Comparison of ENCODE assay signal across 13 mouse cellular contexts in the genomic region with DNA sequence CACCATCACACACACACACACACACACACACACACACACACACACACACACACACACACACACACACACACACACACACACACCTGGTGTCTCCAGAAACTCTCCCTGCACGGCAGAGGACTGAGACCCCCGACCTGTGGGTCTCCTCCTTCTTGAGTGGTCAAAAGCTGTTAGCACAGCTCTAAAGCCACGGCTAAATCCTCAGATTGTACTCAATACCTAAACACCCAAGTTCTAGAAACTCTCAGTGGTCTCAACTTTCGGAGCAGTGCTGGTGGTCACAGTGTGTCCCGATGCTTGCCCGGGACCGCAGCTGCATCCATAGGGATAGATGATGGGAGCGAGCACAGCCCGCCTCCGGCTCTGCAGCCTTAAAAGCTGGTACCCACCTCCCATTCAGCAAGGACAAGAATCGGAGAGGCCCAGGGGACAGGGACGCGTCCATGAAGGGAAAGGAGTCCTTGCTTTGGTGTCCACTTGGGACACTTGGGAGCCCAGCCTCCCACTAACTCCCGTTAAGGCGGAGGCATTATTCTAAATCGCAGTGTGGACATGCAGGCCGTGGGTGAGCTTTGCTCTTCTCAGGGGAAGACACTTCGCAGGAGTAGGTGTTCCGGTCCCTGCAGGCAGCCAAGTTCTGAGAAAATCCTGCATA. TPM values are rescaled to one million over a fixed set of nuclear protein-coding genes. Genes with fewer than 3 reads are reported as not detected.
DNase-seq lines count a peak whose midpoint lies in the region; ATAC-seq and TF ChIP-seq lines count a peak whose summit lies in the region.
"Had no signal": no experiment of that assay in that cellular context is flagged by ENCODE, and none has a peak within 500 bp of the region (broad histone marks: within the 10 kb centered on the region; RNA-seq: fewer than 3 reads in every experiment).

No protein-coding gene starts in this region.

- no peak for ATAC-seq in hindbrain, embryonic 11.5 days (ENCODE audit: low FRiP score)
- ATAC-seq in midbrain, postnatal 0 days (ENCODE audit: low FRiP score): no peak

- peak; percentile 25 for DNase-seq in gastrocnemius, adult 2 months
- DNase-seq in gastrocnemius, postnatal 4 days (ENCODE audit: low spot score in 2 of 2): no peak
- peak; percentile 45 for DNase-seq in brain, adult 2 months (ENCODE audit: low read depth, low spot score)
- peak; percentile 70 for DNase-seq in hindbrain, embryonic 11.5 days (ENCODE audit: low spot score)
- DNase-seq in midbrain, postnatal 0 days (ENCODE audit: low spot score): peak; percentile 5
- DNase-seq in T-cell, adult 2 months (ENCODE audit: low spot score): no peak
- DNase-seq in layer of hippocampus, adult 8-10 months (ENCODE audit: low spot score in 2 of 2): no peak
- no peak for DNase-seq in spleen, adult 12 weeks (ENCODE audit: low spot score)
- DNase-seq: adrenal gland, postnatal 14 days; thymus, adult 18-20 months had no signal

- intact Hi-C loops in gastrocnemius, adult 2 months (cut with DNase I): loop anchor here (10.0 kb wide), 1 partner anchor 166 kb away; no protein-coding TSS in a partner anchor

- no peak overlapping the region for H3K27ac ChIP-seq in gastrocnemius, adult 2 months
- peak overlapping the region; percentile 91 for H3K27ac ChIP-seq in hindbrain, embryonic 11.5 days (ENCODE audit: low read depth, low read length)
- no peak overlapping the region for H3K27ac ChIP-seq in midbrain, postnatal 0 days (ENCODE audit: low read depth, low read length)

- H3K36me3 ChIP-seq in hindbrain, embryonic 11.5 days (ENCODE audit: control insufficient read depth, insufficient read depth, low read length): no peaks in the 10 kb centered on the region
- no peaks in the 10 kb centered on the region for H3K36me3 ChIP-seq in midbrain, postnatal 0 days (ENCODE audit: insufficient read depth, low read length)

- H3K9me3 ChIP-seq in hindbrain, embryonic 11.5 days (ENCODE audit: control insufficient read depth, low read length): no peaks in the 10 kb centered on the region
- H3K9me3 ChIP-seq in midbrain, postnatal 0 days (ENCODE audit: low read length): no peaks in the 10 kb centered on the region

- WGBS in hindbrain, embryonic 11.5 days: 2% methylated on average over 18 of the region's 19 CpGs
- 14% methylated on average over 19 of the region's 19 CpGs for WGBS in midbrain, postnatal 0 days

- TF ChIP-seq CTCF in gastrocnemius, adult 2 months (IDR thresholded peaks at IDR 0.05): no peak
- no peak for TF ChIP-seq CTCF in midbrain, postnatal 0 days (IDR thresholded peaks at IDR 0.05)

- H3K9ac ChIP-seq in hindbrain, embryonic 11.5 days (ENCODE audit: low read depth, low read length): peak overlapping the region; percentile 52
- no peak overlapping the region for H3K9ac ChIP-seq in midbrain, postnatal 0 days (replicated peaks; ENCODE audit: low read length, poor library complexity, severe bottlenecking)

- H3K4me1 ChIP-seq in hindbrain, embryonic 11.5 days (replicated peaks; ENCODE audit: control insufficient read depth, insufficient read depth, low read length): peaks cover 18% of the 10 kb centered on the region
- H3K4me1 ChIP-seq in midbrain, postnatal 0 days (ENCODE audit: insufficient read depth, low read length): peaks cover 7% of the 10 kb centered on the region; the same call in 1 of the 2 replicates

- peaks cover 33% of the 10 kb centered on the region for H3K27me3 ChIP-seq in hindbrain, embryonic 11.5 days (ENCODE audit: control insufficient read depth, insufficient read depth, low read length)
- H3K27me3 ChIP-seq in midbrain, postnatal 0 days (ENCODE audit: insufficient read depth, low read length): 0 out of 2 replicates have a peak, but pooled peaks cover 6% of the 10 kb centered on the region

- no peak overlapping the region for H3K4me3 ChIP-seq in gastrocnemius, adult 2 months
- H3K4me3 ChIP-seq in hindbrain, embryonic 11.5 days (ENCODE audit: low read depth, low read length): no peak overlapping the region
- H3K4me3 ChIP-seq in midbrain, postnatal 0 days (ENCODE audit: low read depth, low read length): no peak overlapping the region

- H3K4me2 ChIP-seq in hindbrain, embryonic 11.5 days (replicated peaks; ENCODE audit: low read depth, low read length): peak overlapping the region; percentile 6; the same call in 1 of the 2 replicates
- H3K4me2 ChIP-seq in midbrain, postnatal 0 days (ENCODE audit: low read depth, low read length, poor library complexity, severe bottlenecking): no peak overlapping the region

RNA-seq across cellular contexts. Expression of a gene that starts 2.7 kb away (rescaled TPM):
- total RNA-seq in gastrocnemius, adult 2 months (2021): not detected
- under 1 TPM in 1 of 2 experiments, not detected in 1; 0.12 TPM for total RNA-seq in gastrocnemius, postnatal 4 days (2021)
- polyA plus RNA-seq in hindbrain, embryonic 11.5 days (2014; fragmentation: Nextera tagmentation; extraction: Ambion mirVana): 11.9 and 12.3 TPM in 2 replicates
- 13.9 and 20.6 TPM in 2 replicates for total RNA-seq in midbrain, postnatal 0 days (2014; rRNA removed)
- polyA plus RNA-seq in midbrain, postnatal 0 days (2015; fragmentation: Nextera tagmentation; extraction: Ambion mirVana): 1.5 and 1.9 TPM in 2 replicates
- 1 to 10 TPM; 5.6 to 6.6 (median 5.8) TPM for total RNA-seq in layer of hippocampus, adult 8-10 months (2022)
- total RNA-seq: hematopoietic stem cell, adult 5-6 weeks had no signal
- polyA plus RNA-seq: C2C12; liver, embryonic 11.5 days had no signal

Comparison
In these comparisons a context has a peak if more than half of its experiments do, and no peak if none do; other contexts are left out.
1. DNase-seq: peak in gastrocnemius, adult 2 months (single experiment), brain, adult 2 months (single experiment), hindbrain, embryonic 11.5 days (single experiment) and midbrain, postnatal 0 days (single experiment); none in gastrocnemius, postnatal 4 days (0 of 2), T-cell, adult 2 months (single experiment), layer of hippocampus, adult 8-10 months (0 of 2) and spleen, adult 12 weeks (single experiment).
2. RNA of a gene that starts 2.7 kb away (total RNA-seq): 13.9 to 20.6 TPM in midbrain, postnatal 0 days and 5.6 to 6.6 TPM in layer of hippocampus, adult 8-10 months; 0.12 TPM in gastrocnemius, postnatal 4 days and not detected in gastrocnemius, adult 2 months; every median in the first group is over 4 times any median in the second.